ENCODE assay signal across 31 mouse cellular contexts in the genomic region with DNA sequence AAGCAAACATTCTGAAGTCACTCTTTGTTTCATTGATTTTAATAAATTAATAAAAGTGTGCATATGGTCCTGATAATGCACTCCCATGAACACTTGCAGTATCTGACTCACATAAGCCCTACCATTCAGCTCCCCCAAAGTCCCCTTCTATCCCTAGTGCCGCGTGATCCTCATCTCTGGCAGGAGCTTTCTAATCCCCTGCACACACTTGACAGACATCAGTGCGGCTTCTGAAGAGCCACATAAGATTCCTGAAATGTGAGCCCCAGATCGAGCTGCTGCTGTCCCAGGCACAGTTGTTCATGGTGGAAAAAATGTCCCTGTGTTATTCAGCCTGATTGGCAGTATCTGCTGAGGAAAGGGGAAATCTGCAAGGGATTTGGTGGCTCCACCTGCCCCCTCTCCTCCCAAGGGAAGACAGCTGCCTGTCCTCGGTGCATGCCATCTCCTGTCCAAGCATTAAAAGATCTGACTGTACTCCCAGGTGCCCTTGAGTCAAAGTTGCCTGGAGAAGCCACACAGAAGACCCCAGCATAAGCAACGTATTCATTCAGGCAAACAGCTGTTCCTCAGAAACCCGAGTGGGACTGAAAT. TPM values are rescaled to one million over a fixed set of nuclear protein-coding genes. Genes with fewer than 3 reads are reported as not detected.
DNase-seq lines count a peak whose midpoint lies in the region; ATAC-seq lines count a peak whose summit lies in the region.
"Had no signal": no experiment of that assay in that cellular context is flagged by ENCODE, and none has a peak within 500 bp of the region (broad histone marks: within the 10 kb centered on the region; RNA-seq: fewer than 3 reads in every experiment).

No protein-coding gene starts in this region.

- H3K9me3 ChIP-seq in limb, embryonic 13.5 days = no peaks in the 10 kb centered on the region
- no peaks in the 10 kb centered on the region for H3K9me3 ChIP-seq in midbrain, embryonic 14.5 days (ENCODE audit: control insufficient read depth, low read length)
- H3K9me3 ChIP-seq in liver, embryonic 12.5 days (replicated peaks) = no peaks in the 10 kb centered on the region
- H3K9me3 ChIP-seq: forebrain, embryonic 13.5 days; heart, embryonic 10.5 days; hindbrain, embryonic 12.5 days; intestine, embryonic 15.5 days; lung, embryonic 15.5 days; megakaryocyte, embryonic 14.5 days; midbrain, embryonic 12.5 days had no signal

- no peaks in the 10 kb centered on the region for H3K36me3 ChIP-seq in limb, embryonic 13.5 days
- no peaks in the 10 kb centered on the region for H3K36me3 ChIP-seq in midbrain, embryonic 14.5 days (ENCODE audit: control insufficient read depth, insufficient read depth, low read length)
- H3K36me3 ChIP-seq in liver, embryonic 12.5 days = no peaks in the 10 kb centered on the region
- H3K36me3 ChIP-seq: heart, embryonic 10.5 days; hindbrain, embryonic 12.5 days; intestine, embryonic 15.5 days; lung, embryonic 15.5 days; midbrain, embryonic 12.5 days had no signal

- H3K4me3 ChIP-seq in limb, embryonic 13.5 days = no peak overlapping the region
- no peak overlapping the region for H3K4me3 ChIP-seq in midbrain, embryonic 14.5 days (replicated peaks; ENCODE audit: low read depth, low read length)
- no peak overlapping the region for H3K4me3 ChIP-seq in liver, embryonic 12.5 days
- H3K4me3 ChIP-seq: forebrain, embryonic 13.5 days; heart, embryonic 10.5 days; hindbrain, embryonic 12.5 days; intestine, embryonic 15.5 days; lung, embryonic 15.5 days; megakaryocyte, embryonic 14.5 days; midbrain, embryonic 12.5 days had no signal

- no peak overlapping the region for H3K4me2 ChIP-seq in limb, embryonic 13.5 days (replicated peaks)
- no peak overlapping the region for H3K4me2 ChIP-seq in midbrain, embryonic 14.5 days (ENCODE audit: low read length)
- no peak overlapping the region for H3K4me2 ChIP-seq in liver, embryonic 12.5 days
- H3K4me2 ChIP-seq: forebrain, embryonic 13.5 days; hindbrain, embryonic 12.5 days; intestine, embryonic 15.5 days; lung, embryonic 15.5 days; midbrain, embryonic 12.5 days had no signal

- WGBS in limb, embryonic 13.5 days = 81% methylated on average over 7 of the region's 7 CpGs
- 76% methylated on average over 7 of the region's 7 CpGs for WGBS in midbrain, embryonic 14.5 days
- WGBS in liver, embryonic 12.5 days (ENCODE audit: insufficient replicate concordance) = 58% methylated on average over 7 of the region's 7 CpGs

- H3K27ac ChIP-seq in limb, embryonic 13.5 days = no peak overlapping the region
- H3K27ac ChIP-seq in midbrain, embryonic 14.5 days (replicated peaks; ENCODE audit: low read depth, low read length) = no peak overlapping the region
- H3K27ac ChIP-seq in liver, embryonic 12.5 days = no peak overlapping the region
- H3K27ac ChIP-seq: forebrain, embryonic 13.5 days; heart, embryonic 10.5 days; hindbrain, embryonic 12.5 days; hindbrain, postnatal 0 days; intestine, embryonic 15.5 days; kidney, postnatal 0 days; lung, embryonic 15.5 days; midbrain, embryonic 12.5 days had no signal

- peak; percentile 31; the same call in 1 of the 2 replicates for ATAC-seq in frontal cortex, adult (ENCODE audit: low TSS enrichment)
- ATAC-seq in limb, embryonic 13.5 days (ENCODE audit: low FRiP score, low read depth) = peak; percentile 81
- ATAC-seq in midbrain, embryonic 14.5 days (ENCODE audit: low FRiP score, low TSS enrichment) = no peak
- ATAC-seq in liver, embryonic 12.5 days = no peak
- ATAC-seq: forebrain, embryonic 13.5 days; hindbrain, postnatal 0 days; intestine, embryonic 15.5 days; Patski had no signal

- H3K9ac ChIP-seq in limb, embryonic 13.5 days = no peak overlapping the region
- no peak overlapping the region for H3K9ac ChIP-seq in midbrain, embryonic 14.5 days (replicated peaks; ENCODE audit: low read length)
- H3K9ac ChIP-seq in liver, embryonic 12.5 days = no peak overlapping the region
- H3K9ac ChIP-seq: forebrain, embryonic 13.5 days; hindbrain, embryonic 12.5 days; intestine, embryonic 15.5 days; lung, embryonic 15.5 days; midbrain, embryonic 12.5 days had no signal

- H3K4me1 ChIP-seq in limb, embryonic 13.5 days = no peaks in the 10 kb centered on the region
- H3K4me1 ChIP-seq in midbrain, embryonic 14.5 days (ENCODE audit: control insufficient read depth, insufficient read depth, low read length) = no peaks in the 10 kb centered on the region
- no peaks in the 10 kb centered on the region for H3K4me1 ChIP-seq in liver, embryonic 12.5 days
- H3K4me1 ChIP-seq: forebrain, embryonic 13.5 days; heart, embryonic 10.5 days; hindbrain, embryonic 12.5 days; intestine, embryonic 15.5 days; lung, embryonic 15.5 days; megakaryocyte, embryonic 14.5 days; midbrain, embryonic 12.5 days had no signal

- no peak for DNase-seq in frontal cortex, postnatal 10 days (ENCODE audit: low spot score in 2 of 2)
- peak; percentile 26 for DNase-seq in gastrocnemius, adult 18-20 months (ENCODE audit: low spot score)
- no peak for DNase-seq in midbrain, embryonic 14.5 days
- no peak for DNase-seq in ovary, postnatal 36 days (ENCODE audit: low spot score)
- DNase-seq: adrenal gland, postnatal 14 days; cerebellum, adult 11-12 months; cerebellum, adult 9-11 months; heart, adult 11 months; heart, postnatal 36 days; kidney, adult 2 months; kidney, postnatal 4 days; retina, postnatal 1 day; right cerebral cortex, postnatal 14 days; spleen, adult 18-20 months; thymus, postnatal 14 days had no signal

- H3K27me3 ChIP-seq in limb, embryonic 13.5 days = no peaks in the 10 kb centered on the region
- no peaks in the 10 kb centered on the region for H3K27me3 ChIP-seq in midbrain, embryonic 14.5 days (ENCODE audit: control insufficient read depth, insufficient read depth, low read length)
- H3K27me3 ChIP-seq in liver, embryonic 12.5 days (replicated peaks) = no peaks in the 10 kb centered on the region
- H3K27me3 ChIP-seq: forebrain, embryonic 13.5 days; hindbrain, embryonic 12.5 days; intestine, embryonic 15.5 days; lung, embryonic 15.5 days; megakaryocyte, embryonic 14.5 days; midbrain, embryonic 12.5 days; Patski had no signal

RNA-seq across cellular contexts. Expression of gene Pkhd1, which starts 15.5 kb away (rescaled TPM):
- under 1 TPM; 0.05 to 0.09 TPM for total RNA-seq in gastrocnemius, adult 18-20 months (2021)
- polyA plus RNA-seq in limb, embryonic 13.5 days (2015; fragmentation: Nextera tagmentation; extraction: Ambion mirVana) = 0.05 and 0.10 TPM in 2 replicates
- polyA plus RNA-seq in midbrain, embryonic 14.5 days (2014; fragmentation: Nextera tagmentation; extraction: Ambion mirVana) = 0.03 and 0.05 TPM in 2 replicates
- polyA plus RNA-seq in liver, embryonic 12.5 days (2016; fragmentation: Nextera tagmentation; extraction: Ambion mirVana) = 0.28 and 0.35 TPM in 2 replicates
- total RNA-seq: common myeloid progenitor, adult 5-6 weeks; heart, postnatal 36 days; hindbrain, postnatal 0 days; MEL had no signal
- polyA plus RNA-seq: forebrain, embryonic 13.5 days; heart, embryonic 16.5 days; hindbrain, embryonic 12.5 days; midbrain, embryonic 12.5 days had no signal

Comparison
In these comparisons a context has a peak if more than half of its experiments do, and no peak if none do; other contexts are left out.
1. ATAC-seq: peak in frontal cortex, adult (single experiment) and limb, embryonic 13.5 days (single experiment); none in midbrain, embryonic 14.5 days (single experiment) and liver, embryonic 12.5 days (single experiment).